Mouse (Mus musculus) spleen, postnatal 14 days (tissue): Measurements from ENCODE around the gene Gcdh.

ENCODE experiments used
- DNase-seq, 2 experiments: peaks; one replicate each; pipeline ENCODE4 v3.0.0; 2021 to 2022; ENCODE audit warnings: low spot score in 2 of 2

The Gcdh gene

GRCm38 (mm10) chr8:84893709-84894134 lies at the start of gene Gcdh:
Gene Gcdh (minus strand): TSS chr8:84893921.
- peak; percentile 74 to 80 for DNase-seq

- no peak for DNase-seq
These were observed 44.1 kb upstream of the Gcdh start for GRCm38 (mm10) chr8:84937620-84938485.

GRCm38 (mm10) chr8:84936962-84937546 lies 43.3 kb upstream of the Gcdh start, which contains the start of gene Mast1:
Gene Mast1 (minus strand): TSS chr8:84937359.
- peak; percentile 34 to 56 for DNase-seq

- DNase-seq = no peak
These were observed 42.6 kb upstream of the Gcdh start for GRCm38 (mm10) chr8:84936041-84936961.

GRCm38 (mm10) chr8:84935489-84935888 lies 41.8 kb upstream of the Gcdh start:
- DNase-seq = no peak

GRCm38 (mm10) chr8:84934860-84935259 lies 41.1 kb upstream of the Gcdh start:
- DNase-seq = no peak

GRCm38 (mm10) chr8:84933767-84934559 lies 40.2 kb upstream of the Gcdh start:
- DNase-seq = no peak

- no peak for DNase-seq
These were observed 36.9 kb upstream of the Gcdh start for GRCm38 (mm10) chr8:84930582-84930981.

GRCm38 (mm10) chr8:84928456-84929306 lies 35.0 kb upstream of the Gcdh start:
- DNase-seq = peak; percentile 43 to 60

- no peak for DNase-seq
These were observed 33.8 kb upstream of the Gcdh start for GRCm38 (mm10) chr8:84927513-84927912.

GRCm38 (mm10) chr8:84925557-84925956 lies 31.8 kb upstream of the Gcdh start:
- no peak for DNase-seq

GRCm38 (mm10) chr8:84921596-84921995 lies 27.9 kb upstream of the Gcdh start:
- no peak for DNase-seq

- DNase-seq = no peak
These were observed 24.9 kb upstream of the Gcdh start for GRCm38 (mm10) chr8:84918646-84919045.

GRCm38 (mm10) chr8:84917781-84918180 lies 24.1 kb upstream of the Gcdh start:
- no peak for DNase-seq

- no peak for DNase-seq
These were observed 21.5 kb upstream of the Gcdh start for GRCm38 (mm10) chr8:84915269-84915668.

- peak in 1 of 2 experiments; percentile 50 for DNase-seq
These were observed 20.2 kb upstream of the Gcdh start for GRCm38 (mm10) chr8:84913960-84914359.

GRCm38 (mm10) chr8:84913502-84913900 lies 19.8 kb upstream of the Gcdh start:
- DNase-seq = no peak

GRCm38 (mm10) chr8:84912895-84913501 lies 19.3 kb upstream of the Gcdh start:
- DNase-seq = peak; percentile 75 to 76

- DNase-seq = no peak
These were observed 18.7 kb upstream of the Gcdh start for GRCm38 (mm10) chr8:84912391-84912790.

GRCm38 (mm10) chr8:84911854-84912253 lies 18.1 kb upstream of the Gcdh start:
- DNase-seq = no peak
